Mouse (Mus musculus): ENCODE results near the gene Il1rap. TPM values are rescaled to one million over a fixed set of nuclear protein-coding genes. Genes with fewer than 3 reads are reported as not detected.
A peak's percentile ranks its signal among the peaks of the same experiment; 100 is the strongest.

The Il1rap gene
- total RNA-seq, 2 experiments from 2014 or later: 5.1 to 5.4 TPM

DNA sequence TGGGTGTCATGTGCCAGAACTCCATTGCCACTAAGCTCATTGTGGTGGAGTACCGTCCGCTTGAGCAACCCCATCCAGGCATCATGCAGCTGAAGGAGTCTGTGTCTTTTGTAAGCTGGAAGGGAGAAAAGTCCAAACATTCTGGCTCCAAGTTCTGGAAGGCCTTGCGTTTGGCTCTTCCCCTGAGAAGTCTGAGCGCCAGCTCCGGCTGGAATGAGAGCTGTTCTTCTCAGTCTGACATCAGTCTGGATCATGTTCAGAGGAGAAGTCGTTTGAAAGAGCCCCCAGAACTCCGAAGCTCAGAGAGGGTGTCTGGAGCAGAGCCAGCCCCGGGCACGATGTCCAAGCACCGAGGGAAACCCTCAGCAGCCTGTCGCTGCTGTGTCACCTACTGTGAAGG lies 141.0 kb downstream of the Il1rap start:
- intact Hi-C loops (cut with DNase I): no loop called here
- DNase-seq: peak; percentile 15 to 42

DNA sequence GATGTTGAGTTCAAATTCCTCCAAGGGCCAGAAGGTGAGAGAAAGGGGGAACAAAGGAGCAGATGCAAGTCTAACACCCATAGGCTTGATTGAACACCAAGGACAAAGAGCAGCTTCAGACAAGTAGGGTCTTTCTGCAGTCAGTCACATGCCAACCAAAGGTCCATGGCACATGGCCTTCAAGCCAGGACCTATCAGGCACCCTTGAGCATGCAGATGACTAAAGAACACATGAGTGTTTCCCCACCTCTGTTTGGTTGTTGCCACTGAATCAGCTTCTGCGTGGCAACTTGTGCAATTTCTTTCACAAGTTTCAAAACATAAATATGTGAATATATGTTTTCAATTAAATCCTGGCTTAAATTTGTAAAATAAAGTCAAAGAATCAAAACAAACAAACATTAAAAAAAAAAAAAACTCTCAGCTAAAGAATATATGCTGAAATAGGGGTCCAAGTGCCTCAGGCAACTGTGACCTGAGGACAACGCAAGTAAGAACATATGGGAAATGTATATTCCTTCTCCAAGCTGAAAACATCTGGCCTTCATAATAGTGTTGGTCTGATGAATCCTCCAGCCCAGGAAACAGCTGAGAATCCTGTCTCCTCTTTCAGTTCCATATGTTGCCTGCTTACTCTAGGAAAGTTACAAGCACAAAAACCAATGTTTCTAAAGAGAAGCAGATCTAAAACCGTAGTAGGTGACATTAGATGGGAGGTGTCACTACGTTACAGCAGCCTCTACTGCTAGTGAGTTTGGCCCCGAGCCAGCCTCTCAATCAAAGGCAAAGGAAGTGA lies 142.6 kb downstream of the Il1rap start:
- DNase-seq: no peak
- intact Hi-C loops (cut with DNase I): no loop called here

DNA sequence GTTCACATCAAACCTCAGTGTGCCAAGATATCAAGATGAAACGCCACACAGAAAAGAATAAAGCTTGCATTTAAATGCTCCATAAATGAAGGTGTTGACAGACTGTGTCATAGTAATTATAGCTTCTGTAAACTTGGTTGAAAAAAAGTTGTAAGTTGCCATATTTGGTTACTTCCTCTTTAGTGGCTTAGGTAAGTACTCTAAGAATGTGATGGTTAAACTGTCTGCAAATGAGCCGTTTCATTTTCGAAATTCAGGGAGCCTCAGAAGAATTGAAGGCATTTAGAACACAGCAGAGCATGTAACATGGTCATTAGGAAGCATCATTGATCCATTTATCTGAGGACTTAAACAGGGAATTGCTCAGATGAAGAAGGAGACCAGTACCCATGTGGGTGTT lies 146.6 kb downstream of the Il1rap start:
- no peak for DNase-seq
- intact Hi-C loops (cut with DNase I): no loop called here

DNA sequence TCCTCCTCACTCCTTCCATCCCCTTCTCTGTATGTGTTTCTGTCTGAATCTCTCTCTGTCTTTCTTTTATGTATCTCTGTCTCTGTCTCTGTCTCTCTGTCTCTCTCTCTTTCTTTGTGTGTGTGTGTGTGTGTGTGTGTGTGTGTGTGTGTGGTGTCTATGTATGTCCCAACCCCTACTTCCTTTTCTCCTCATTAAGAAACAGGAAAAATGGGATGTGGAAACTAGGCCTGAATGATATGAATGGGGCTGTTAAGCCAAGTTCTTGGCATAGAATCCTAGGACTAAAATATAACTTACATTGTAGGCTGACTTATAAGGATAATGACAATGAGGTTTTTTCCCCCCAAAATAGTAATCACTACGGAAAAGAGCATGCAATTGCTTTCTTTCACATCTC lies 149.4 kb downstream of the Il1rap start:
- intact Hi-C loops (cut with DNase I): no loop called here
- DNase-seq: no peak

DNA sequence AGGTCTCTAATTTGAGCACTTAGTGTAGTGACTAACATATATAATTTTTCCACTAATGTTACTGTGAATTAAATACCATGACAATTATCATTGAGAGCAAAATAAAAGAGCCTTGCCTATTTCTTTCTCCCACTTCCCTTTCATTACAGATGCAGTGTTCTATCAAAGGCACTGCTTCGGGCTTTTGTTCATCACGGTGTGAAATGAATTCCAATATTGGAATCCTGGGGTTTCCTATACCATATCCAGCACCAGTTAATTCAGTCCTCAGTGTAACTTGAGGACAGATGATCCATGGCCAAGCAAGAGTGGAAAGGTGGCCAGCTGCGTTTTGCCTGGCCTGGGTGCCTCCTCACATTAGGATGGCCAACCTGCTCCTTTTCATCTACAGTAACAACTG lies 151.1 kb downstream of the Il1rap start:
- DNase-seq: no peak
- intact Hi-C loops (cut with DNase I): no loop called here

DNA sequence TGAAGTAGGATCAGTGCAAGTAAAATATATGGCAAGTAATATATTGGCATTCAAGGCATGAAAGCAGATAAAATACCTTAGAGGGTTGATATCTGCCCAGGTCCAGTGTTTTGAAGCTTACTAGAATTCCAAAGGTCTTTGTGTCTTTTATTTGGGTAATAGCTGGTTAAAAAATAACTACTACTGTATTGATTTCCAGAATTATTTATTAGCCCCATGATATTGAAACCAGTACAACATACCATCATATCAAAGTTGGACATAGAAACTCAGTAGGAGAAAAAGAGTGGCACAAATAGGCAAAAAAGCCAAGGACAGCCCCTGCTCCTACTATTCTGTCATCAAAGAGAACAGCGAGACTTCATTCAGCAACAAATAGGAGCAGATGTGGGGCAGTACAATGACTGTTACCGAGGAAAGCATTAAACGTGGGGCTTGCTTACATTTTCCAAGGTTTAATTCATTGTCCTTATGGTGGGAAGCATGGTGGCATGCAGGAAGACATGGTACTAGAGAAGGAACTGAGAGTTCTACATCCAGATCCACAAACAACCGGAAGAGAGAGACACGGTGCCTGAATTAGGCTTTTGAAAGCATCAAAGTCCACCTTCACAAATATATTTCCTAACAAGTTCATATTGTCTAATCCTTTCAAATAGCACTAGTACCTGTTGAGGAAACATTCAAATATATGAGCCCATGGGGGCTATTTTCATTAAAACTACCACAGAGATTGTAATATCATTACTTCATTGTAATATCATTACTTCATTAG lies 174.1 kb downstream of the Il1rap start:
- no peak for DNase-seq
- intact Hi-C loops (cut with DNase I): no loop called here

DNA sequence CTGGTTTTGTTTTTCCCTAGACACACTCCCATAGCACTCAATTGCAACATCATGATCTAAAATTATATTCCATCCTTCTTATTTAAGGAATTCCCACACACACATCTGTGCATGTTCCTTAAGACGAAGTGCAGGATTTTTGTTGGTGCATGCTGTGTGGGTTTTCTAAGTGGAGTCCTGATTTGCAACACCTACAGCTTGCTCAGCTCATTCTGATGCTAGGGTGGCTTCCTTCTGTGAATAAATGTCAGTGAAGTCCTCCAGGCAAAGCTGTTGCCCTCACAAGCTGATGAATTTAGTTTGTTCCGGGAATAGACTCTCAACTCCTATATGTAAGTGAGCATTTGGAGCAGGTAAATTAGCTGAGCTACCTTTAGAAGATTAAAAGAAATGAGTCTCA lies 194.5 kb downstream of the Il1rap start:
- intact Hi-C loops (cut with DNase I): loop anchor here (5.0 kb wide), 1 partner anchor 544 kb away; no protein-coding TSS in a partner anchor
- DNase-seq: no peak

DNA sequence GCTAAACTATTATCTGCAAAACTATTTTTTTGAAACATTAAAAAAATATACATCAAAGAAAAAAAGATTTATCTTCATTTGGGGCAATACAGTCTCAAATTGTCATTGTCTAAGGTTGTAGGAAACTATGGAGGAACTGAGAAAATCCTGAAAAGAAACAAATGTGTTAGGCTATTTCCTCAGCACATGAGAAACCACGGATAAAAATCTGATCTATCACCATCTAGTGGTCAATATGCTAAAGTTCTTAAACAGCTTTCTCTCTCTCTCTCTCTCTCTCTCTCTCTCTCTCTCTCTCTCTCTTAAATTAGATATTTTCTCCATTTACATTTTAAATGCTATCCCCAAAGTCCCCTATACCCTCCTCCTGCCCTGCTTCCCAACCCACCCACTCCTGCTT lies 195.6 kb downstream of the Il1rap start:
- intact Hi-C loops (cut with DNase I): loop anchor here (5.0 kb wide), 1 partner anchor 545 kb away; no protein-coding TSS in a partner anchor
- no peak for DNase-seq

Other genes with a start within 250 kb of the Il1rap start
- under 1 TPM; 0.47 to 0.72 TPM for gene Cldn1, start 209.9 kb upstream of the Il1rap start, total RNA-seq (2021)
- not detected for gene Cldn16, start 118.6 kb upstream of the Il1rap start, total RNA-seq (2021)
- gene Tmem207, start 54.9 kb upstream of the Il1rap start, total RNA-seq (2021): not detected